Mouse (Mus musculus) spleen, postnatal 14 days (tissue): ENCODE measurements around the gene Mok.

Source experiments
- DNase-seq, 2 experiments: peaks; one replicate each; pipeline ENCODE4 v3.0.0; 2021 to 2022; ENCODE audit warnings: low spot score in 2 of 2

Mok gene

DNA sequence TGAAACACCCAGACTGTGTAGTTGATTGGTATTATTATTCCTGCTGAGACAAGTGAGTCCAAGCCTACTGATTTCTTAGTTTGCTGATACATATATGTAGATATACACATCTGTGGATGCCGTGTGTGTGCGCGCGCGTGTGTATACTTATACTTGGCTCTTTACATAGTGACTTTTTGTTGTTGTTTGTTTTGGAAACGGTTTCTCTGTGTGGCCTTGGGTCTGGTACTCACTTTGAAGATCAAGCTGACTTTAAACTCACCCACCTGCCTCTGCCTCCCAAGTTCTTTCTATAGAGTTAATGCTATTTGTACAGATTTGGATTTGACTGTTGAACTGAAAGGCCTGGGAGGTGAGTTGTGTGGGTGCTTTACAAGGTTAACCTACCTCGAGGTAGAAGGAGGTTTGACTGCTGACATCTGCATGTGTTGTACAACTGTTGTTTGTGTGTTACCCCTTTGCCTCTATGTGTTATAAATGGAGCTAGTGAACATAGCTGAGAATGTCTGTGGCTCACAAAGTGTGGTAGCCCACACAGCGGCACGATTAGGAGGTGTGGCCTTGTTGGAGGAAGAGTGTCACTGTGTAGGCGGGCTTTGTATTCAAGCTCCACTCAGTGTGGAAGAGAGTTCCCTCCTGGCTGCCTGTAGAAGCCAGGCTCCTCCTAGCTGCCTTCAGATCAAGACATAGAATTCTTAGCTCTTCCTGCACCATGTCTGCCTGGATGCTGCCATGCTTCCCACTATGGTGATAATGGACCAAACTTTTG, 70.1 kb downstream of the Mok start:
- no peak for DNase-seq

DNA sequence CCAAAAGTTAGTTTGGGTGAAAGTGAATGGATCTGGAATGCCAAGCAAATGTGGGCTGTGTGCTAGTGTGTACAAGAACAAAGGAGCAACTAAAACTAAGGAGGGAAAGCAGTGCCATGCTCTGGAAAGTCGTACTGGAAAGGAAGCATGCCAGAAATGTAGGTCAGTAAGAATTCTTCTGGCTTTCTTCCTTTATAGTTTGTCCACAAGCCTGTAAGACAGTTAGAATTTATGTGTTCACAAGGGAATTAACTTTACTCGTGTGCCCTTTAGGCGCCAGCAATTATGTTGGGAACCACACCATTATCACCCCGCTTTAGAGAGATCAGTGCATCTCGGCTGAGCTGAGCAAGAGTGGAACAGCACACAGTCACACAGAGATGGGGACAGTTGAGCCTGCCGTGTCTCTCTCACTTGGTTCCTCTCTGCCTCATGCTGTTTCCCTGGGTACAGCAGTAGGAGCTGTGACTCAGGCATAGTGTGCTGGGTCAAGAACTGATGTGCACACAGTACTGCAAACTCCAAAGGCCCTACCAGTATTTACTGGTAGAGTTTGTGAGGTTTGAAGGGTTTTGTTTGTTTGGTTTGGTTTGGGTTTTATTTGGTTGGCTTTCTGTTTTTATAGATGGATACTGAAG, 71.0 kb downstream of the Mok start:
- DNase-seq, result no peak

GRCm38 (mm10) chr12:110768562-110768961, 72.2 kb downstream of the Mok start:
- DNase-seq, result no peak

DNA sequence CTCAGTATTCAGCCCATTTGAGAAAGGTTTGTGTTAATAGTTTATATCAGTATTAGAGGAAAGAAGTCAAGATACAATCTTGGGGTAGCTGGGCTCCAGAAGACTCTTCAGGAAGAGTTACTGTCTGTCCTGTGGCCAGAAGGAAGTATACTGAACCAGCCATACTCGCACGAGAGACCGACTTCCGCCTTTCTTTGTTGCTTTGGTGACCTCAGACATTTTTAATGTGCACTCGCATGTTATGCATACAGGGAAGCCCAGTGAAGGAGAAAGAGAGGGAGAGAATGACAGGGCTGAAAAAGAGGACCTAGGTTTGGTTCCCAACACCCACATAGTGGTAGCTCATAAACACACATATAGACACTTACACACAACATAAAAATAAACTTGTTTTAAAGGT, 76.2 kb downstream of the Mok start:
- no peak for DNase-seq

DNA sequence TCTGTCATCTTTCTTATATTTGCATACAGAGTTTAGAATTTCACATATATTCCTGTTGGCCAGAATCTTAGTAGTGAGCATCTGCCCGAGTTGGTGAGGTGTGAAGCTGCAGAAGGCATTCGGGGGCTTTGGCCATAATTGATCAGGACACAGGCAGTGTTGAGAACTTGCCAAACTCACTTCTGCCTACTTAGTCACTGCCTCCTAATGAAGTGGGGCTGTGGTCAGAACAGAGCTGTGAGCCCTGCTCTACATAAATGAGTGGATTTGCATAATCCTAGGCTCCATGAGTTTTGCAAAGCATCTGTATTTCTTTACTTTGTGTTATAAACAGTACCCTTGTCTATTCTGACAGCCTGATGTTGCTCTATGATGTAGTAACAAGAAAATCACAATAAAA, 78.4 kb downstream of the Mok start:
- no peak for DNase-seq

DNA sequence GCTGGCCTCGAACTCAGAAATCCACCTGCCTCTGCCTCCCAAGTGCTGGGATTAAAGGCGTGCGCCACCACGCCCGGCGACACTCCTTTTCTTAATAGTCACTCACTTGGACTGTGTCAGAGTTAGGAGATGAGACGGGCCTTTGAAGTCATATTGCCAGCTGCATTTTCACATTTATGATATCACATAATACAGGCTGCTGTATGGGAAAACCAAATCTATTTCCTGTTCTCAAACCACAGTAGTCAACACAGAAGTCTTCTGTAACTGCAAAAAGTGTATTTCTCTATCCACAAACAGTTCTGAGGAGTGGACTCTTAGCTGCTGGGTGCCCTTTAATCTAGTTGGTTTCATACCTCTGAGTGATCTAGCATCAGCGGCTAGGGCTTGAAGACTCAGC, 81.8 kb downstream of the Mok start:
- DNase-seq, result no peak
